Mouse (Mus musculus): ENCODE data around the gene Pigx. TPM values are rescaled to one million over a fixed set of nuclear protein-coding genes. Genes with fewer than 3 reads are reported as not detected.
"Not testable (repeated sequence)": the region's sequence is repeated elsewhere in the genome, so short reads cannot be mapped to it uniquely, and the experiment has no call there.

The Pigx gene
- total RNA-seq, 2 experiments from 2014 or later = 26.2 to 29.6 TPM

GRCm38 (mm10) chr16:32108578-32108977, 9.0 kb upstream of the Pigx start:
- no peak for DNase-seq

GRCm38 (mm10) chr16:32108170-32108569, 8.6 kb upstream of the Pigx start:
- no peak for DNase-seq

GRCm38 (mm10) chr16:32107342-32108045, 8.0 kb upstream of the Pigx start:
- DNase-seq = no peak

GRCm38 (mm10) chr16:32105698-32106097, 6.2 kb upstream of the Pigx start:
- DNase-seq = no peak

- DNase-seq = no peak
Measured at GRCm38 (mm10) chr16:32102295-32102694, 2.8 kb upstream of the Pigx start.

GRCm38 (mm10) chr16:32098897-32099637, 473 bp downstream of the Pigx start:
- no peak for DNase-seq

GRCm38 (mm10) chr16:32097757-32098156, 1.8 kb downstream of the Pigx start:
- DNase-seq = not testable (repeated sequence)

- no peak for DNase-seq
Measured at GRCm38 (mm10) chr16:32091466-32091865, 8.1 kb downstream of the Pigx start.

- DNase-seq = peak; percentile 20
Measured at GRCm38 (mm10) chr16:32087629-32088443, 11.7 kb downstream of the Pigx start.

- peak; percentile 89 for DNase-seq
Measured at GRCm38 (mm10) chr16:32078991-32079511, 20.5 kb downstream of the Pigx start, which contains the start of gene Pak2. Gene Pak2 (minus strand): TSS chr16:32079342.

GRCm38 (mm10) chr16:32078408-32078990, 21.0 kb downstream of the Pigx start:
- peak; percentile 57 for DNase-seq

- no peak for DNase-seq
Measured at GRCm38 (mm10) chr16:32077648-32078407, 21.7 kb downstream of the Pigx start.

- DNase-seq = no peak
Measured at GRCm38 (mm10) chr16:32076406-32076805, 23.1 kb downstream of the Pigx start.

- no peak for DNase-seq
Measured at GRCm38 (mm10) chr16:32075762-32076161, 23.8 kb downstream of the Pigx start.

GRCm38 (mm10) chr16:32070070-32070469, 29.5 kb downstream of the Pigx start:
- DNase-seq = not testable (repeated sequence)

- no peak for DNase-seq
Measured at GRCm38 (mm10) chr16:32068389-32069300, 30.9 kb downstream of the Pigx start.

GRCm38 (mm10) chr16:32066899-32067298, 32.6 kb downstream of the Pigx start:
- no peak for DNase-seq

GRCm38 (mm10) chr16:32063900-32064299, 35.6 kb downstream of the Pigx start:
- DNase-seq = no peak

GRCm38 (mm10) chr16:32062226-32062625, 37.3 kb downstream of the Pigx start:
- DNase-seq = no peak

- peak; percentile 13 for DNase-seq
Measured at GRCm38 (mm10) chr16:32059840-32060523, 39.6 kb downstream of the Pigx start.

Data from heart, postnatal 4 days (tissue).